Mouse (Mus musculus) spleen, embryonic (tissue): Measurements from ENCODE around the gene Mad2l2.
"Not testable (repeated sequence)": the region's sequence is repeated elsewhere in the genome, so short reads cannot be mapped to it uniquely, and the experiment has no call there.

Source experiments
- CTCF ChIA-PET: fragments of 350-600 bp; sonication (Branson Sonifier 250); formaldehyde crosslinking; loops from one replicate; lab custom pipeline; 2022; lab: Charles Lee

The Mad2l2 gene

DNA sequence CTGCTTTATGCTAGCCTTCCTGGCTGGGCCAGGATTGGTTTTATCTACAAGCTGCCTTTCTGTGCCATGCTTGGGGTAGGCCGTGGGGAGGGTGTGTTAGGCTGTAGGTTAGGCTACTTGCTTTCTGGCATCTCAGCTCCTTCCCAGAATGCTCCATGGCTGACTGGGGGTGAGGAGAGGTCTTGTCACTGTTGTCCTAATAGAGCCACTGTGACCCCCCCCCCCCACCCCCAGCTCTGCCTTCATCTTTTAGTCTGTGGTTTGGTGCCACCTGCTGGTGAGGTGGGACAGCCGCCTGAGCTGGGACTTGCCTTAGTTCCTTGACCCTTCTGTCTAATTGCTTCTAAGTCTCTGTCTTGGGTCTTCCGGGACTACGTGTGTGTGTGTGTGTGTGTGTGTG, 36.8 kb downstream of the Mad2l2 start:
- CTCF ChIA-PET = interaction anchor here (0.6 to 4.5 kb wide), 6 partner anchors 52 to 734 kb away, joined by 3 to 19 read pairs (median 3); no protein-coding TSS in a partner anchor

DNA sequence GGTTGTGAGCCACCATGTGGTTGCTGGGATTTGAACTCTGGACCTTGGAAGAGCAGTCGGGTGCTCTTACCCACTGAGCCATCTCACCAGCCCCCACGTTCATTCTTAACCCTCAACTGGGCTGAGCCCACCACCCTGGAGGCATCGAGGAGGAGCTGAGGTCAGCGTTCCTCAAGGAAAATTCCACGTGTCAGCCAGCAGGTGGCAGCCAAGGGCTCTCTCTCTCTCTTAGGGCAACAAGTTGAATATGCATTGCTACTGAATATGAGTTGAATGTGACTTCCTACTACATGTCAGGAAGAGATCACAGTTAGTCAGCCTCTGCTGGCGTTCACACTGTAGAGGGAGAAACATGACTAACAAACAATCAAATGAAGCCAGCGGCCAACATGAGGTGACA, 38.1 kb downstream of the Mad2l2 start:
- CTCF ChIA-PET = interaction anchor here (0.6 to 1.0 kb wide), 2 partner anchors 53 to 62 kb away, joined by 4 to 8 read pairs; no protein-coding TSS in a partner anchor

DNA sequence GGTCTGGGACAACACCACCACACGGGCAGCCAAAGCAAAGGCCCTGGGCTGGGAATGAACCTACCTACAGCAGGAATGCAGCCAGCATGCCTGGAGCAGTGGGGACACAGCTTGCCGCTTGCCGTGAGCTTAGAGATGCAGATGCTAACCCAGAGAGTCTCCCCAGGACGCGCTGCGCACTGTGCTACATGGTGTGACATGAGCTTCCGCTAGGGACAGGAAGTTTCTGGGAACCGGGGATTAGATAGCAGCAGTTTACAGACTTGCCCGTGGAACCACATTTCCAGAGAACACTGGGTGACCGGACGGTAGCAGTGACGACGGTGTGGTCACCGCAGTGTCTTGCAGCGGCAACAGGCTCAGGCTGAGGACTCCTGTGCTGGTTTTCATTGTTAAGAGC, 39.4 kb downstream of the Mad2l2 start:
- CTCF ChIA-PET = interaction anchor here (0.6 kb wide), 1 partner anchor 285 kb away, joined by 4 read pairs; no protein-coding TSS in a partner anchor

DNA sequence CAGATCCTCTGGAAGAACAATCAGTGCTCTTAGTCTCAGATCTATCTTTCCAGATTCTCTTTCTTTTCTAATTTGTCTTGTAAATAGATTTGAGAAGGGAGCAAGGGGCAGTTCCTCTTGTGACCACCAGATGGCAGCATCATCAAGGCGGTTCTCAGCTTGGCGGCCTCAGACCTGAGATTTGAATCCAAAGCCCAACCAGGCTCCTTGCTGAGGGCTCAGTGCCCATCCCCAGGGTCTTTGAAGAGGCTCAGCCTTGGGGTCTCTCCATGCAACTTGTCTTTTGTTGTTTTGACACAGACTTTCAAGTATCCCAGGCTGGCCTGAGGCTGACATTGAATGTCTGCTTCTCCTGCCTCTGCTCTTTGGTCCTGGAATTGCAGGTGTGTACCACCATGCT, 40.7 kb downstream of the Mad2l2 start:
- CTCF ChIA-PET = interaction anchor here (0.6 to 1.0 kb wide), 2 partner anchors 56 to 61 kb away, joined by 3 read pairs; no protein-coding TSS in a partner anchor

DNA sequence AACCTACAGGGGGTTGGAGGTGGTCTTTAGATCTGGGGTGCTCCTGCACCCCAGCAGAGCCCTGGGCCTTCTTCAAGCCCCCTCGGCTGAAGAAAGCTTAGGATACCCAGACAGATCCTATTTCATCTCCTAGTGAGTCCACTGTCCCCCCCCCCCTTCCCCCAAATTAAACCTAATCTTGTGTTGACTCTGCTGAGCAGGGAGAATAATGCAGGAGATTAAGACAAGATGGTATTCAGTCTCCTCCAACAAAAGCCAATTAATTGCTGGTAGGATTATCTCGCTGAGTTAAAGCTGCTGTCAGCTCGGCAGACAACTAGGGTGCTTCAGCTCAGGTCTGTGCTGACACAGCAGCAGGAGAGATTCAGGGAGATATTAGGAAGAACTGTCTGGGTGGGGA, 41.1 kb downstream of the Mad2l2 start:
- CTCF ChIA-PET = interaction anchor here (0.6 to 1.0 kb wide), 3 partner anchors 56 to 249 kb away, joined by 3 read pairs; no protein-coding TSS in a partner anchor

DNA sequence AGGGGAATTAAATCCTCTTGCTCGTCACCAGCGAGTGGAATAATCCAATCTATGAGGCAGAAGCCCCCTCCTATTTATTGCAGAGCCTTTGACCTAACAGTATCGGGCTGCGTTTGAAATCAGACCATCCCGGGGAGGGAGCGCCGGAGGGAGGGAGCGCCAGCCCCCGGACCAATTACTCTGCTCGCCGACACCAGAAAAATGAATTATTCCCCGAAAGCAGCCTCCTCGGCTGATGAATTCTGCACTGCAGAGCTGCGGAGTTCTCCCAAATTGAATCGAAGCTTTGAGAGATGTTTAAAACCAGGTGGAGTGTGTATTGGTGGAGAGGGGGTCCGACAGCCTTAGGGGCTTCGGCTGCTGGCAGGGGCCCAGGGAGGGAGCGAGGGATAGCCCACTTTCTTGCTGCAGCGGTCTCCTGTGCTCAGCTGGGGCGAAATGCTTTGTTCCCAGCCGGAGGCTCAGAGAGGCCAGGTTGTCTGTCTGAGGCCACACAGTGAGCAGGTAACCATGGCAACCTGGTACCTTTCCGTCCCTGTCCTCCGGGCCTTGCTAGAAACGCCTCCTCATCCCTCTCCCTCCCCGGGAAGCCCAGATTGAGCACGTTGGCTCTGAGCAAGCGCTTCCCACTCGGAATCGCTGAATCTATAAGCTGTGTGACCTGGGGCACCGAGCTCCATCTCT, 43.8 kb downstream of the Mad2l2 start:
- CTCF ChIA-PET = interaction anchor here (0.5 kb wide), 1 partner anchor 152 kb away, joined by 7 read pairs; no protein-coding TSS in a partner anchor

DNA sequence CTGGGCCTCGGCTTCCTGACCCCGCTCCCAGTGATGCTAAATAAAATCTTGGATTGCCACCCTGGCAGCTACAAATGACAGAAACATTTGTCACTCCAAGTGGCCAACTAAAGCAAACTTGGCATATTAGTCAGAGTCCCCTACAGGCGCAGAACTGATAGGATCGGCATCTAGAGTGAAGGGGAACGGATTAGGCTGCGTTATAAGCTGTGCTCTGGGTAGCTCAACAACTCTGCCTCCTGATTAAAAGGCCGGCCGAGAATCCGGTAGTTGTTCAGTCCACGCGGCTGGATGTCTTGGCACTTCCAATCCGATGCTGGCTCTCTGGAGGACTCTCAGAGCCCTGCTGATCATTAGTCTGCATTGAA, 44.3 kb downstream of the Mad2l2 start:
- CTCF ChIA-PET = interaction anchor here (0.5 kb wide), 1 partner anchor 152 kb away, joined by 7 read pairs; no protein-coding TSS in a partner anchor

DNA sequence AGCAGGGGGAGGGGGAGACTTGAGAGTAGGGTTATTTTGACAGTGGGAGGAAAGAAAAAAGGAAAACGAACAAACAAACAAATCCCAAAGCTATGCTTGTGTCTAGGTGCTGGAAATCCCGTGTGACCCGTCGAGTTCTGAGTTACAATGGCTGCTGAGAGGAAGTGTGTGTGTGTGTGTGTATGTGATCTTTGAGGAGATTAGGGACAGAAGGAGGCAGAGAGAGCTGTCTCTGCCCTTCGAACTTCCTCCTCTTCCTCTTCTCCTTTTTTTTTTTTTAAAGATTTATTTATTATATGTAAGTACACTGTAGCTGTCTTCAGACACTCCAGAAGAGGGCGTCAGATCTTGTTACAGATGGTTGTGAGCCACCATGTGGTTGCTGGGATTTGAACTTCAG, 46.4 kb downstream of the Mad2l2 start:
- CTCF ChIA-PET = not testable (repeated sequence)

DNA sequence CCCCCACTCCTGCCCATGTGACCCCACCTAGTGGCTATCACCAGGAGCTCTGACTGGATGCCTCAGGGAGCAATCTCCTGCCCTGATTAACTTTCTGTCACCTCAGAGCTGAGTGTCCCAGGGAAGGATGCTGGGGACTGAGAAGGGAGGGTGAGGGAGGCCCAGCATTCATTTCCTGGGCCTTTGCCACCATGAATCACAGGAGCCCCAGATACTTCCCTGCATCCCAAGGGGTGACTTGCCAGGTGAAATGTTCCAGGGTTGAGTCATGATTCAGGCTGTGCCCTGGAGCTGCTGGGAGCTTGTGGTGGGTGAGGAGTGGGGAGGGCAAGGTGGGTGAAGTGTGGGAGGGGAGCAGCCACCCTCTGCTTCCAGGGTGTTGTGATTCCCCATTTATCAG, 47.5 kb downstream of the Mad2l2 start:
- CTCF ChIA-PET = no interaction called here

DNA sequence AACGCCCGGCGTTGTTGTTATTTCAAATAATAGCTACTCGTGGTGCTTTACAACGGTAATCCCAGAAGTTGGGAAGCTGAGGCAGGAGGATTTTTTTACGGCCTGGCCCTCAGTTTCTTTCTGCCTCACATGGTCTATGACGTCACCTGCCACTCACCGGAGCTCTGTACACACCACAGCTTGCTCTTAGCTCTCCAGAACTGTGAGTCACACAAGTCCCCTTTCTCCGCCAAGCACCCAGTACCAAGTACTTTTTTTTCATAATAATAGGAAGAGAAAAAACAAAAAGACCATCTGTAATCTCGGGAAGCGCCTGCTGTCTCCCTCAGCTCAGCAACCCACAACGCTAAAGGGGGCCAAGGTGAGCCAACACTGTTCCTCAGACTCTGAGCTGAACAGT, 51.3 kb downstream of the Mad2l2 start:
- CTCF ChIA-PET = no interaction called here

DNA sequence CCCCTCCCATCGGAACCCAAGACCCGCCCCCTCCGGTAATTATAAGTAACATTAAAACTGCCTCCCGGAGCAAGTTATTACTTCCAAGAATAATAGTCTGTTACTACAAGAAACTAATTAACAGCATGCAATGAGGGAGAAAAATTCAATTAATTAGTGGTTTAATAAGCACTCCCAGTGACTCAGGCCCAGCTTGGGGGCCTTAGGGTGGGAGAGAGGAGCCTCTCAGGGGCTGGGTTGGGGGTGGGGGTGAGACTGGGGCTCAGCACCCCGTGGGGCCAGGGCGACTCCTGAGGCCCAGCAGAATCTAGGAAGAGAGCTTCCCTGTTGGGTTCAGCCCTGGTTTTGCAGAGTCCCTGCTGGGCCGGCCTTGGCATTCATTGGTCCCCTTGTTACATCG, 52.2 kb downstream of the Mad2l2 start:
- CTCF ChIA-PET = no interaction called here

DNA sequence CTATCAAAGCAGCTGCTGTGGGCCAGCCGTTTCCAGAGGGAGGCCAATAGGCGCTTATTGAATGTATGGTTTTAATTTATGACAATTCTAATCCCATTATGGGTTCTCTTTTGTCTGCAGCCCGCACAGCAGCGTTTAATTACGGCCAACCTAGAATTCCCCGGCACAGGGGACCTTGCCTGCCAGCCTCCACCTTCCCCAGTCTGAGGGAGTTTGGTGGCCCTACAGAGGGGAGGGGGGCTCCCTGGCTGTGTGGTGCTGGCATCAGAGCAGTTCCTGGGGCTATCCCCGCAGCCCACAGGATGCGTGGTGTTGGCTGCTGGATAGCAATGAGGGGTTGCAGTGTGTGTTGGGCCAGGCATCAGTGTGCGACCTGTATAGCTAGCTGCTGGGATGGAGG, 54.4 kb downstream of the Mad2l2 start:
- CTCF ChIA-PET = no interaction called here

DNA sequence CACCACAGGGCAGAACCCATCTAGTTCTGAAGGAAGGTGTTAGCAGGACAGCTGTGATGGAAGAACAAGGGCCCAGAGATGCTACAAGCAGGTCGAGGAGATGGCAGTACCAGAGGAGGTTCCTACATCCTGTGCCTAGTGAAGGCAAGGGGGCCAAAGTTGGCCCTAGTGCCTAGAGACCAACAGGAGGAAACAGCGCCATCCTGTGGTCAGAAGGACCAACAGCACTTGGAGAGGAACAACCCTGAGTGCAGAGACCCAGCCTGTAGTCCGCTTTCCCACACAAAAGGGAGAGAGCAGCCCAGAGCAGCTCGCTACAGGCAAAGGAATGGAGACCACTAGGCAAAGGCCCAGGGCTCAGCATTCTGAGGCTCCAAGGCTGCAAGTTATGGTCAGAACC, 55.6 kb downstream of the Mad2l2 start:
- CTCF ChIA-PET = no interaction called here

DNA sequence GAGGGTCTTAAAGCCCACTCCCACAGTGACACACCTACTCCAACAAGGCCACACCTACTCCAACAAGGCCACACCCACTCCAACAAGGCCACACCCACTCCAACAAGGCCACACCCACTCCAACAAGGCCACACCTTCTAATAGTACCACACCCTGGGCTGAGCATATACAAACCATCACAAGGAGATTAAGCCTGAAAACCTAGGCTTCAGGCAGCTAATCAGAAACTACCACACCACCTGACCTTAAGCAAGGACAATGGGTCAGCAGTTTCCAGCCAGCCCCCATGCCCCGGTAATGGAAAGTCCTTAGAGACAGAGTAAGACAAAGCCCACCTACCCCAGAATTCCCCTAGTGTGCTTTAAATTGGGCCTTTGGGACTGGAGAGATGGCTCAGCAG, 58.6 kb downstream of the Mad2l2 start:
- CTCF ChIA-PET = not testable (repeated sequence)

DNA sequence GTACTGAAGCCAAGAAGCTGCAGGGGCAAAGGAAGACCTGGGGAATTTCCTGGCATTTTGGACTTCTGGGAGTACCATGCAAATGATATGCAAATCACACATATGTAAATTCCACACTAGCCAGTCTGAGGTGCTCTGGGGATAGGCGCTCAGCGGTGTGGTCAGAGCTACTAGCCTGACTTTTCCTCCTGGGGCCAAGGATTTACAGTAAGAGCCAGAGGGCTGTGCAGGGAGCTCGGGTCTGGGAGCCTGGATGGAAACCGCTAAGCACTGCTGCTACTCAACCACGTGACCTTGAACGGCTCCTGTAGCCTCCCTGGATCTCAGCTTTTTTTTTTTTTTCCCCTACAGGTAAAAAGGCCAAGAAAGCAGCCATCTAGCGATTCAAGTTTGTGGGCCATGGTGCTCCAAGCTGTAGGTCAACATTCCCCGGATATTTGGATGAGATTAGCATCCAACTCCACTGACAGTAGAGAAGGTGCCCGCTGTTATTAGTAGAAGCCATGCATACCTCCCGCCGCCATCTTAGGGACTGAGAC, 62.6 kb downstream of the Mad2l2 start:
- CTCF ChIA-PET = no interaction called here

DNA sequence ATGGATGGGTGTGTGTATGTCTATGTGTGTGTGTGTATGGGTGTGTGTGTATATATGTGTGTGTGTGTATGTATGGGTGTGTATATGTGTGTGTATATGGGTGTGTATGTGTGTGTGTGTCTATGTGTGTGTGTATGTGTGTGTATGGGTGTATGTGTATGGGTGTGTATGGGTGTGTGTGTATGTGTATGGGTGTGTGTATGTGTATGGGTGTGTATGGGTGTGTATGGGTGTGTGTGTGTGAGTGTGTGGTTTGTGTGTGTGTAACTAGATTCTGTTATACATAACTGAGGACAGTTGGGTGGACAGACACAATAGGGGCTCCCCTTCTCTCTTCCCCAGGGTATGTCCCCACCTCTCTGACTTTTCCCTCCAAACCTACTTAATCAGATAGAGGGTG, 64.2 kb downstream of the Mad2l2 start:
- CTCF ChIA-PET = no interaction called here
